Mouse (Mus musculus) layer of hippocampus, adult 2 months (tissue): Measurements from ENCODE around the gene Edc4. TPM values are rescaled to one million over a fixed set of nuclear protein-coding genes. Genes with fewer than 3 reads are reported as not detected.

ENCODE experiments used
- DNase-seq, 2 experiments: peaks; one replicate each; pipeline ENCODE4 v3.0.0; 2022; ENCODE audit warnings: low spot score in 2 of 2
- H3K27ac ChIP-seq: fragments of 200-600 bp; 2 replicates; pipeline ENCODE4 v1.8.1; 2022
- H3K4me3 ChIP-seq: fragments of 200-600 bp; 2 replicates; pipeline ENCODE4 v1.8.1; 2022; ENCODE audit warnings: mild to moderate bottlenecking
- CTCF ChIP-seq: fragments of 200-600 bp; conservative IDR thresholded peaks from 2 replicates; pipeline ENCODE4 v1.8.1; 2022; ENCODE audit warnings: antibody characterized with exemption, mild to moderate bottlenecking, moderate library complexity
- total RNA-seq, 2 experiments: library from RNA; stranded (reverse); gene quantifications; 2 replicates each; pipeline ENCODE4 v1.2.3; 2021

Edc4 gene
- total RNA-seq, 2 experiments from 2014 or later = 69.0 to 70.4 TPM

GRCm38 (mm10) chr8:105937496-105938305 is 57.0 kb downstream of the Edc4 start:
- Histone ChIP-seq H3K27ac (peak overlapping the region; percentile 92), H3K4me3 (peak overlapping the region; percentile 88)
- no peak for TF ChIP-seq CTCF
- DNase-seq = peak; percentile 34 to 47

GRCm38 (mm10) chr8:105938306-105938669 is 57.6 kb downstream of the Edc4 start, which contains the start of gene Psmb10:
Psmb10 (minus strand) TSS chr8:105938444.
- peak within 1 kb of the TSS; percentile 92 for H3K27ac ChIP-seq
- no peak for DNase-seq
- H3K4me3 ChIP-seq = peak within 1 kb of the TSS; percentile 88
- peak; percentile 29 for TF ChIP-seq CTCF

- TF ChIP-seq CTCF = no peak
These were observed 61.3 kb downstream of the Edc4 start for GRCm38 (mm10) chr8:105942026-105942425.

DNA sequence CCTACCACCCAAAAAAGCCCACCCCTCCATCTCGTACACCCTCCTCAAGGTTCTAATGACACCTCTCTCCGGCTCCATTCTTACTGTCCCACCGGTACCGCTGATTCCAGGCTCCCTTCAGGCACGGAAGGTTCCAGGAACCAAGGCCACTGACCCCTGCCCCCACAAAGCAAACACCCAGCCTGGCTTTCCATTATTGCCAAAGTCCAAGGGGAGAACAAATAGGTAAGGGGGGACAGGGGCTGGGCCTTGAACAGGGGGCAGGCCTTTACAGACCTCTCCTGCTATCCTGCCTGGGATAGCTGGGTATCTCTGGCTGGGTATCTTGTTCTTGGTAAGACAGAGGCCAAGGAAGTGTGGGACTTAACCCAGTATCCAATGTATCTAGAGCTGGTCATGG is 61.9 kb downstream of the Edc4 start:
- Histone ChIP-seq H3K27ac (peak overlapping the region; percentile 77), H3K4me3 (peak overlapping the region; percentile 27; the same call in 1 of the 2 replicates)
- TF ChIP-seq CTCF = no peak
- no peak for DNase-seq

More at GRCm38 (mm10) chr8:105942026-105942425, 61.3 kb downstream of the Edc4 start:
- Histone ChIP-seq H3K4me3 (no peak overlapping the region; the same call in 1 of the 2 replicates), H3K27ac (peak overlapping the region; percentile 77; the same call in 1 of the 2 replicates)
- no peak for DNase-seq

GRCm38 (mm10) chr8:105943321-105943739 is 62.6 kb downstream of the Edc4 start, which contains the start of gene Lcat:
Lcat (minus strand) TSS chr8:105943382.
- DNase-seq = peak; percentile 48 to 65
- peak within 1 kb of the TSS; percentile 27; the same call in 1 of the 2 replicates for H3K4me3 ChIP-seq
- peak within 1 kb of the TSS; percentile 77 for H3K27ac ChIP-seq
- TF ChIP-seq CTCF = no peak

Other genes starting within 250 kb of the Edc4 start
- gene Ctcf, start 244.3 kb upstream of the Edc4 start, total RNA-seq = 10 to 100 TPM; 70.4 to 82.6 TPM
- not detected for gene Agrp, start 243.5 kb upstream of the Edc4 start, total RNA-seq
- 10 to 100 TPM; 71.1 to 76.9 TPM for gene Carmil2, start 194.6 kb upstream of the Edc4 start, total RNA-seq
- 10 to 100 TPM; 41.1 to 41.5 TPM for gene Acd, start 179.8 kb upstream of the Edc4 start, total RNA-seq
- 10 to 100 TPM; 32.7 to 35.4 TPM for gene Pard6a, start 179.7 kb upstream of the Edc4 start, total RNA-seq
- under 1 TPM in 1 of 2 experiments, not detected in 1; 0.84 TPM for gene 4933405L10Rik, start 173.2 kb upstream of the Edc4 start, total RNA-seq
- gene Enkd1, start 172.7 kb upstream of the Edc4 start, total RNA-seq = 10 to 100 TPM in 1 of 2 experiments, 1 to 10 TPM in 1; 8.1 to 10.8 TPM
- 10 to 100 TPM; 18.2 to 22.8 TPM for gene Gfod2, start 122.2 kb upstream of the Edc4 start, total RNA-seq
- gene Ranbp10, start 53.5 kb upstream of the Edc4 start, total RNA-seq = 10 to 100 TPM; 25.1 to 27.3 TPM
- gene Tsnaxip1, start 53.1 kb upstream of the Edc4 start, total RNA-seq = under 1 TPM; 0.22 to 0.28 TPM
- 10 to 100 TPM; 14.6 to 16.0 TPM for gene Cenpt, start 27.6 kb upstream of the Edc4 start, total RNA-seq
- 10 to 100 TPM; 37.2 to 38.9 TPM for gene Thap11, start 25.7 kb upstream of the Edc4 start, total RNA-seq
- gene Nutf2, start 20.3 kb upstream of the Edc4 start, total RNA-seq = 10 to 100 TPM; 33.5 to 40.8 TPM
- 1 to 10 TPM; 2.4 TPM for gene Nrn1l, start 12.7 kb downstream of the Edc4 start, total RNA-seq
- gene Pskh1, start 19.6 kb downstream of the Edc4 start, total RNA-seq = 1 to 10 TPM; 8.0 to 9.9 TPM
- gene Ctrl, start 53.0 kb downstream of the Edc4 start, total RNA-seq = 1 to 10 TPM; 1.4 to 1.5 TPM
- gene Psmb10, start 57.6 kb downstream of the Edc4 start, total RNA-seq = 10 to 100 TPM; 53.0 to 61.6 TPM
- 10 to 100 TPM; 37.6 to 40.6 TPM for gene Lcat, start 62.5 kb downstream of the Edc4 start, total RNA-seq
- 10 to 100 TPM; 19.4 to 26.6 TPM for gene Slc12a4, start 85.2 kb downstream of the Edc4 start, total RNA-seq
- not detected for gene Dpep3, start 98.5 kb downstream of the Edc4 start, total RNA-seq
- 10 to 100 TPM; 21.0 TPM for gene Dus2, start 110.5 kb downstream of the Edc4 start, total RNA-seq
- gene Dpep2nb, start 125.1 kb downstream of the Edc4 start, total RNA-seq = not detected
- gene Ddx28, start 131.0 kb downstream of the Edc4 start, total RNA-seq = 10 to 100 TPM; 12.4 to 14.0 TPM
- 10 to 100 TPM; 12.4 to 12.7 TPM for gene Nfatc3, start 178.0 kb downstream of the Edc4 start, total RNA-seq